Mouse (Mus musculus) heart, embryonic 16.5 days (tissue): ENCODE measurements around the gene Tmem179. TPM values are rescaled to one million over a fixed set of nuclear protein-coding genes. Genes with fewer than 3 reads are reported as not detected.

Source experiments
- ATAC-seq: fragments of 200-750 bp; cut with Nextera tagmentation; replicated peaks from 2 replicates; pipeline ENCODE4 v1.8.0; 2017; ENCODE audit warnings: moderate number of reproducible peaks; ENCODE audit not compliant: insufficient read depth, low FRiP score; ENCODE audit errors: extremely low read depth
- H3K27ac ChIP-seq: fragments of 300-500 bp; sonication (generic); 2 replicates; pipeline ENCODE4 v1.5.1; 2014; ENCODE audit warnings: mild to moderate bottlenecking, low read length, control low read depth, moderate library complexity
- H3K27me3 ChIP-seq: fragments of 300-500 bp; sonication (generic); 2 replicates; pipeline ENCODE4 v1.6.1; 2014; ENCODE audit warnings: low read length, mixed read lengths; ENCODE audit not compliant: control insufficient read depth, insufficient read depth
- H3K36me3 ChIP-seq: fragments of 300-500 bp; sonication (generic); 2 replicates; pipeline ENCODE4 v1.6.1; 2014; ENCODE audit not compliant: control insufficient read depth, insufficient read depth
- H3K4me1 ChIP-seq: fragments of 300-500 bp; sonication (generic); 2 replicates; pipeline ENCODE4 v1.6.1; 2014; ENCODE audit warnings: low read length, mixed read lengths; ENCODE audit not compliant: control insufficient read depth, insufficient read depth
- H3K4me2 ChIP-seq: fragments of 300-500 bp; sonication (generic); 2 replicates; pipeline ENCODE4 v1.6.1; 2014; ENCODE audit warnings: low read depth, mild to moderate bottlenecking, control low read depth, low read length
- H3K4me3 ChIP-seq: fragments of 300-500 bp; sonication (generic); 2 replicates; pipeline ENCODE4 v1.5.1; 2014; ENCODE audit warnings: mild to moderate bottlenecking, control low read depth, low read length
- H3K9ac ChIP-seq: fragments of 300-500 bp; sonication (generic); 2 replicates; pipeline ENCODE4 v1.6.1; 2014; ENCODE audit warnings: low read length, control low read depth
- H3K9me3 ChIP-seq: fragments of 300-500 bp; sonication (generic); replicated peaks from 2 replicates; pipeline ENCODE4 v1.6.1; 2016; ENCODE audit warnings: low read length; ENCODE audit not compliant: control insufficient read depth
- WGBS: fragments of 180-500 bp; shearing (Covaris S2); extraction: QIAGEN DNeasy Blood & Tissue Kit; methylation state at CpG from one replicate; pipeline ENCODE4 v1.1.7; 2014; 5-methylcytosine and 5-hydroxymethylcytosine counted together
- polyA plus RNA-seq: library from polyadenylated mRNA; unstranded; fragments of >200 nt; fragmentation: Nextera tagmentation; extraction: Ambion mirVana; gene quantifications from 2 replicates; pipeline ENCODE4 v1.2.1, GENCODE M21; 2015

The Tmem179 gene
- polyA plus RNA-seq, 1 experiment from 2014 or later, result 0.22 TPM

GRCm38 (mm10) chr12:112510365-112510732 is 6.2 kb downstream of the Tmem179 start:
- no peak overlapping the region for H3K9ac ChIP-seq
- peaks cover 4% of the 10 kb centered on the region; the same call in 1 of the 2 replicates for H3K4me1 ChIP-seq
- 21% methylated on average over 7 of the region's 7 CpGs for WGBS
- H3K4me2 ChIP-seq, result peak overlapping the region; percentile 62; the same call in 1 of the 2 replicates
- no peak overlapping the region for H3K4me3 ChIP-seq
- no peaks in the 10 kb centered on the region for H3K36me3 ChIP-seq
- peaks cover 34% of the 10 kb centered on the region for H3K27me3 ChIP-seq
- H3K27ac ChIP-seq, result no peak overlapping the region
- ATAC-seq, result no peak
- no peaks in the 10 kb centered on the region for H3K9me3 ChIP-seq

GRCm38 (mm10) chr12:112507984-112508383 is 8.6 kb downstream of the Tmem179 start:
- no peak for ATAC-seq
- no peak overlapping the region for H3K4me3 ChIP-seq
- H3K27ac ChIP-seq, result no peak overlapping the region
- no peak overlapping the region for H3K9ac ChIP-seq
- no peaks in the 10 kb centered on the region for H3K36me3 ChIP-seq
- H3K4me2 ChIP-seq, result no peak overlapping the region
- 58% methylated on average over 3 of the region's 3 CpGs for WGBS
- H3K9me3 ChIP-seq, result no peaks in the 10 kb centered on the region
- peaks cover 7% of the 10 kb centered on the region for H3K4me1 ChIP-seq
- H3K27me3 ChIP-seq, result peaks cover 34% of the 10 kb centered on the region

GRCm38 (mm10) chr12:112507264-112507663 is 9.3 kb downstream of the Tmem179 start:
- Histone ChIP-seq H3K4me3 (no peak overlapping the region), H3K9me3 (no peaks in the 10 kb centered on the region), H3K4me2 (no peak overlapping the region), H3K36me3 (no peaks in the 10 kb centered on the region), H3K4me1 (peaks cover 9% of the 10 kb centered on the region), H3K27ac (no peak overlapping the region), H3K9ac (no peak overlapping the region), H3K27me3 (peaks cover 31% of the 10 kb centered on the region)
- ATAC-seq, result no peak
- WGBS, result 41% methylated on average over 4 of the region's 4 CpGs

GRCm38 (mm10) chr12:112506267-112506666 is 10.3 kb downstream of the Tmem179 start:
- H3K4me1 ChIP-seq, result peaks cover 15% of the 10 kb centered on the region
- peaks cover 24% of the 10 kb centered on the region for H3K27me3 ChIP-seq

GRCm38 (mm10) chr12:112503003-112503771 is 13.4 kb downstream of the Tmem179 start:
- H3K27ac ChIP-seq, result no peak overlapping the region
- 7% methylated on average over 19 of the region's 19 CpGs for WGBS
- H3K36me3 ChIP-seq, result no peaks in the 10 kb centered on the region
- H3K4me3 ChIP-seq, result no peak overlapping the region
- H3K4me2 ChIP-seq, result peak overlapping the region; percentile 15; the same call in 1 of the 2 replicates
- H3K4me1 ChIP-seq, result peaks cover 11% of the 10 kb centered on the region
- H3K9me3 ChIP-seq, result no peaks in the 10 kb centered on the region
- H3K27me3 ChIP-seq, result no peaks in the 10 kb centered on the region
- no peak for ATAC-seq
- no peak overlapping the region for H3K9ac ChIP-seq

More at GRCm38 (mm10) chr12:112506267-112506666, 10.3 kb downstream of the Tmem179 start:
- no peak overlapping the region for H3K27ac ChIP-seq
- no peak overlapping the region for H3K9ac ChIP-seq
- H3K4me2 ChIP-seq, result no peak overlapping the region
- H3K9me3 ChIP-seq, result no peaks in the 10 kb centered on the region
- no peak overlapping the region for H3K4me3 ChIP-seq
- H3K36me3 ChIP-seq, result no peaks in the 10 kb centered on the region
- no peak for ATAC-seq
- 74% methylated on average over 6 of the region's 6 CpGs for WGBS

GRCm38 (mm10) chr12:112498683-112499082 is 17.9 kb downstream of the Tmem179 start:
- Histone ChIP-seq H3K36me3 (no peaks in the 10 kb centered on the region), H3K4me2 (no peak overlapping the region), H3K9ac (no peak overlapping the region), H3K4me3 (no peak overlapping the region), H3K27ac (no peak overlapping the region), H3K9me3 (no peaks in the 10 kb centered on the region), H3K4me1 (peaks cover 11% of the 10 kb centered on the region), H3K27me3 (no peaks in the 10 kb centered on the region)
- 47% methylated on average over 11 of the region's 11 CpGs for WGBS
- no peak for ATAC-seq

- Histone ChIP-seq H3K27me3 (no peaks in the 10 kb centered on the region), H3K36me3 (no peaks in the 10 kb centered on the region), H3K9ac (no peak overlapping the region), H3K27ac (no peak overlapping the region), H3K4me1 (peaks cover 6% of the 10 kb centered on the region), H3K4me2 (no peak overlapping the region), H3K9me3 (no peaks in the 10 kb centered on the region), H3K4me3 (no peak overlapping the region)
- no peak for ATAC-seq
- WGBS, result 68% methylated on average over 8 of the region's 8 CpGs
Measured at GRCm38 (mm10) chr12:112497731-112498130, 18.8 kb downstream of the Tmem179 start.

- peaks cover 15% of the 10 kb centered on the region for H3K4me1 ChIP-seq
- H3K4me2 ChIP-seq, result no peak overlapping the region
- 73% methylated on average over 5 of the region's 5 CpGs for WGBS
- no peaks in the 10 kb centered on the region for H3K36me3 ChIP-seq
- H3K4me3 ChIP-seq, result no peak overlapping the region
- H3K27me3 ChIP-seq, result no peaks in the 10 kb centered on the region
- no peak for ATAC-seq
- no peak overlapping the region for H3K27ac ChIP-seq
- H3K9ac ChIP-seq, result no peak overlapping the region
- no peaks in the 10 kb centered on the region for H3K9me3 ChIP-seq
Measured at GRCm38 (mm10) chr12:112496136-112496535, 20.4 kb downstream of the Tmem179 start.

- Histone ChIP-seq H3K36me3 (no peaks in the 10 kb centered on the region), H3K27ac (peak overlapping the region; percentile 93), H3K4me1 (peaks cover 54% of the 10 kb centered on the region), H3K27me3 (no peaks in the 10 kb centered on the region), H3K4me2 (peak overlapping the region; percentile 56), H3K9ac (peak overlapping the region; percentile 59), H3K9me3 (no peaks in the 10 kb centered on the region), H3K4me3 (peak overlapping the region; percentile 29)
- 11% methylated on average over 3 of the region's 3 CpGs for WGBS
- ATAC-seq, result peak; percentile 79
Measured at GRCm38 (mm10) chr12:112490444-112490939, 26.1 kb downstream of the Tmem179 start.
